In the genomic region with DNA sequence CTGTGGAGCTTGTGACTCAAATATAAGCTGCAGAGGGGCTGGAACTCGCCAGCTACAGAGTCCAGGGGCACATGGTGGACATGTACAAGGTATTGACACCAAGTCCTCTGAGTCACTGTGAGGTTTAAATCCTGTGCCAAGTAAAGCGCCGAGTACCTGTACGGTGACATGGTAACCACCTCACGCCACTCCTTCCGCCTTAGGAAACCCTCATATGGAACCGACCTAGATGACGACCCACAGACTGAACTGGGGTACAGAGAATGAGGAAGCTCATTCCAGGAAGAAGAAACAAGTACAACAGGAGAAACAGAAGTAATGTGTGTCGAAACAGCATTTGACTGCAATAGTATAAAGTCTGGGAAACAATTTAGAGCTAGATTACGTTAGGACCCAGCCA, we compare ENCODE assay signal across 15 mouse cellular contexts. TPM values are rescaled to one million over a fixed set of nuclear protein-coding genes. Genes with fewer than 3 reads are reported as not detected.
DNase-seq lines count a peak whose midpoint lies in the region; ATAC-seq lines count a peak whose summit lies in the region.
"Had no signal": no experiment of that assay in that cellular context is flagged by ENCODE, and none has a peak within 500 bp of the region (broad histone marks: within the 10 kb centered on the region; RNA-seq: fewer than 3 reads in every experiment).

No protein-coding gene starts in this region.

- peak; percentile 90 for DNase-seq in heart, adult 11 months
- no peak for DNase-seq in heart, postnatal 36 days
- DNase-seq in 3134 (ENCODE audit: extremely low read depth, insufficient read length, low spot score) = peak; percentile 60
- no peak for DNase-seq in kidney, adult 18-20 months
- DNase-seq in right cerebral cortex, postnatal 10 days (ENCODE audit: low spot score in 2 of 2) = no peak
- DNase-seq: adrenal gland, postnatal 36 days; cerebellum, adult 9-11 months; kidney, postnatal 14 days; lung, embryonic 14.5 days had no signal

- peak; percentile 71 for ATAC-seq in common myeloid progenitor, adult 5-6 weeks (replicated peaks; ENCODE audit: low read depth, poor library complexity, severe bottlenecking)
- ATAC-seq in megakaryocyte progenitor cell, adult 5-6 weeks (replicated peaks; ENCODE audit: poor library complexity) = peak; percentile 76
- no peak for ATAC-seq in cerebellum, adult (ENCODE audit: insufficient number of reproducible peaks, low FRiP score, low TSS enrichment)
- ATAC-seq: activated CD4-positive, CD25-positive, alpha-beta regulatory T cell, adult 4 months; intestine, postnatal 0 days; Patski had no signal

- intact Hi-C loops in heart, postnatal 36 days (cut with DNase I) = loop anchor here (10.0 kb wide), 1 partner anchor 371 kb away; no protein-coding TSS in a partner anchor

RNA-seq across cellular contexts. Expression of a gene that starts 3.9 kb away (rescaled TPM):
- 10 to 100 TPM; 22.2 to 25.6 TPM for total RNA-seq in heart, postnatal 36 days (2021)
- total RNA-seq in common myeloid progenitor, adult 5-6 weeks (2017) = 4.9 and 9.5 TPM in 2 replicates
- 0.95 and 2.6 TPM in 2 replicates for total RNA-seq in megakaryocyte progenitor cell, adult 5-6 weeks (2015)
- total RNA-seq in megakaryocyte progenitor cell, adult 5-6 weeks (2017) = 0.33 and 2.5 TPM in 2 replicates

RNA-seq across cellular contexts. Expression of a gene that starts 33.7 kb away (rescaled TPM):
- 10 to 100 TPM; 13.0 to 14.1 TPM for total RNA-seq in heart, postnatal 36 days (2021)
- total RNA-seq in common myeloid progenitor, adult 5-6 weeks (2017) = 5.1 and 11.6 TPM in 2 replicates
- total RNA-seq in megakaryocyte progenitor cell, adult 5-6 weeks (2015) = 2.0 and 4.5 TPM in 2 replicates
- total RNA-seq in megakaryocyte progenitor cell, adult 5-6 weeks (2017) = 2.5 and 4.1 TPM in 2 replicates

Comparison
In these comparisons a context has a peak if more than half of its experiments do, and no peak if none do; other contexts are left out.
1. DNase-seq: peak in heart, adult 11 months (single experiment) and 3134 (single experiment); none in heart, postnatal 36 days (0 of 2), kidney, adult 18-20 months (single experiment) and right cerebral cortex, postnatal 10 days (0 of 2).